Mouse (Mus musculus) hindbrain, embryonic 11.5 days (tissue): Measurements from ENCODE around the gene Ccer2. TPM values are rescaled to one million over a fixed set of nuclear protein-coding genes. Genes with fewer than 3 reads are reported as not detected.

Source experiments
- polyA plus RNA-seq: library from polyadenylated mRNA; unstranded; fragments of >200 nt; fragmentation: Nextera tagmentation; extraction: Ambion mirVana; gene quantifications from 2 replicates; pipeline ENCODE4 v1.2.1, GENCODE M21; 2014

Gene Ccer2
- polyA plus RNA-seq, 1 experiment from 2014 or later = 0.97 TPM

Other genes with a start within 250 kb of the Ccer2 start
- not detected in 2 replicates for gene Ifnl2, start 245.7 kb upstream of the Ccer2 start, polyA plus RNA-seq
- not detected in 2 replicates for gene Ifnl3, start 233.3 kb upstream of the Ccer2 start, polyA plus RNA-seq
- gene Sycn, start 215.3 kb upstream of the Ccer2 start, polyA plus RNA-seq = not detected in 2 replicates
- not detected in 2 replicates for gene Nccrp1, start 208.9 kb upstream of the Ccer2 start, polyA plus RNA-seq
- 25.3 and 27.4 TPM in 2 replicates for gene Samd4b, start 158.0 kb upstream of the Ccer2 start, polyA plus RNA-seq
- 30.5 and 32.6 TPM in 2 replicates for gene Pak4, start 158.0 kb upstream of the Ccer2 start, polyA plus RNA-seq
- not detected in 2 replicates for gene Acp7, start 124.8 kb upstream of the Ccer2 start, polyA plus RNA-seq
- gene Fbxo27, start 63.3 kb upstream of the Ccer2 start, polyA plus RNA-seq = 5.1 and 5.5 TPM in 2 replicates
- 8.5 and 9.4 TPM in 2 replicates for gene Fbxo17, start 39.4 kb upstream of the Ccer2 start, polyA plus RNA-seq
- 131 and 132 TPM in 2 replicates for gene Mrps12, start 14.4 kb upstream of the Ccer2 start, polyA plus RNA-seq
- gene Sars2, start 14.2 kb upstream of the Ccer2 start, polyA plus RNA-seq = 27.2 and 27.7 TPM in 2 replicates
- gene Sirt2, start 10.6 kb downstream of the Ccer2 start, polyA plus RNA-seq = 79.1 and 80.3 TPM in 2 replicates
- gene Nfkbib, start 11.3 kb downstream of the Ccer2 start, polyA plus RNA-seq = 42.0 and 43.7 TPM in 2 replicates
- gene Rinl, start 32.8 kb downstream of the Ccer2 start, polyA plus RNA-seq = 2.5 and 2.7 TPM in 2 replicates
- 306 and 312 TPM in 2 replicates for gene Hnrnpl, start 52.4 kb downstream of the Ccer2 start, polyA plus RNA-seq
- 83.8 and 84.2 TPM in 2 replicates for gene Ech1, start 69.0 kb downstream of the Ccer2 start, polyA plus RNA-seq
- gene Lgals4, start 77.7 kb downstream of the Ccer2 start, polyA plus RNA-seq = 2.1 and 2.5 TPM in 2 replicates
- 1.7 and 2.7 TPM in 2 replicates for gene Lgals7, start 107.7 kb downstream of the Ccer2 start, polyA plus RNA-seq
- 0.21 and 0.29 TPM in 2 replicates for gene Capn12, start 125.2 kb downstream of the Ccer2 start, polyA plus RNA-seq
- 134 and 157 TPM in 2 replicates for gene Actn4, start 206.2 kb downstream of the Ccer2 start, polyA plus RNA-seq
- gene Eif3k, start 225.7 kb downstream of the Ccer2 start, polyA plus RNA-seq = 389 and 409 TPM in 2 replicates
- gene Map4k1, start 225.9 kb downstream of the Ccer2 start, polyA plus RNA-seq = 4.3 and 5.0 TPM in 2 replicates